Mouse (Mus musculus) midbrain, embryonic 10.5 days (tissue): ENCODE data around the gene Zbtb17. TPM values are rescaled to one million over a fixed set of nuclear protein-coding genes. Genes with fewer than 3 reads are reported as not detected.

Experiments used
- DNase-seq: peaks from one replicate; pipeline ENCODE4 v3.0.0-alpha.2; 2017; ENCODE audit warnings: low spot score
- H3K27ac ChIP-seq: fragments of 300-500 bp; sonication (generic); replicated peaks from 2 replicates; pipeline ENCODE4 v1.5.1; 2016; ENCODE audit warnings: mild to moderate bottlenecking
- H3K27me3 ChIP-seq: fragments of 300-500 bp; sonication (generic); 2 replicates; pipeline ENCODE4 v1.6.1; 2016; ENCODE audit warnings: low read depth, mild to moderate bottlenecking; ENCODE audit not compliant: poor library complexity, severe bottlenecking
- H3K36me3 ChIP-seq: fragments of 300-500 bp; sonication (generic); 2 replicates; pipeline ENCODE4 v1.6.1; 2016; ENCODE audit warnings: mild to moderate bottlenecking, moderate library complexity
- H3K4me1 ChIP-seq: fragments of 300-500 bp; sonication (generic); 2 replicates; pipeline ENCODE4 v1.6.1; 2016
- H3K4me3 ChIP-seq: fragments of 300-500 bp; sonication (generic); 2 replicates; pipeline ENCODE4 v1.5.1; 2016; ENCODE audit warnings: mild to moderate bottlenecking, moderate library complexity
- H3K9me3 ChIP-seq: fragments of 300-500 bp; sonication (generic); replicated peaks from 2 replicates; pipeline ENCODE4 v1.6.1; 2016; ENCODE audit warnings: mild to moderate bottlenecking
- WGBS: fragments of 180-500 bp; shearing (Covaris S2); methylation state at CpG from one replicate; pipeline ENCODE4 v1.1.7; 2016; 5-methylcytosine and 5-hydroxymethylcytosine counted together
- polyA plus RNA-seq: library from polyadenylated mRNA; unstranded; fragments of >200 nt; fragmentation: Nextera tagmentation; extraction: Ambion mirVana; gene quantifications from 2 replicates; pipeline ENCODE4 v1.2.1, GENCODE M21; 2016

Gene Zbtb17
- polyA plus RNA-seq: 55.1 and 61.5 TPM in 2 replicates

DNA sequence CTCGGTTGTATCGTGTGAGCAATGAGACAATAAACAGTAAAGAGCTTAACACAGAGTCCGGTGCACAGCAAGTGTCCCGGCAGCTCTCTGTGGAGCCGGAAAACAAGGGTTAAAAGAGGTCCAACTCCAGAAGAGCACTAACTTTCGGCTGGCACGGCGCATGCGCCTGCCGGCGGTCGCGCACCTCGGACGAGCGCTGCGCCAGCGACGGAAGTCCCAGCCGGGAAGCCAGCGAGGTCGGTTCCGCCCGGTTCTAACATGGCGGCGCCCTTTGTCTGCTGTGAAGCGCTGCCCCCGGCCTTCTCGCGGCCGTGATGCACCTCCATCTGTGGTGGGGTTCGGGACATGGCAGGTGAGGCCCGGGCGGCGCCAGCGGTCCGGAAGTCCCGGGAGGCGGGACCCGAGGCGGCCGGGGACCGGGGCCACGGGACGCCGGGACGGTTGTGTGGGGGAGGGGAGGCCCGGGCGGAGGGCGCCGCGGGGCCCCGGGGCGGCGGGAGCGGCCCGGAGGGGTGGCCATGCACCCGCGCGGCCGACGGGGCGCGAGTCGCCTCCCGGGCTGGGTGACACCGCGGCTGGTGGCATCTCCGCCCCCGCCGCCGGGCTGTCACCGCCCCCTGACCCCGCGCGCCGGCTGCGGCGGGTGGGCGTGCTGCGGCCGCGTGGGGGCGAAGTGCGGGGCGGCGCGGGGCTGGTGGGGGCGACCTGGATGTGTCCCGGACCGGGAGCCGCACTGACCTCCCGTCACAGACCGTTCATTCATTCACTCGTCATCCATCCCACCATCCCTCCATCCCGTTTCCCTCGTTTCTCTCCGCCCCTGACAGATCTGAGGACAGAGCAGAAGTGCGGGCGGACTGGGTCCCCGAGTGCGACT lies at the start of gene Zbtb17:
TSS of gene Zbtb17 (plus strand) at position 204 of the 877 bp plus-strand sequence.
- peak within 1 kb of the TSS; percentile 96 for H3K27ac ChIP-seq
- H3K4me1 ChIP-seq: peaks cover 27% of the 10 kb centered on the region
- H3K27me3 ChIP-seq: no peaks in the 10 kb centered on the region
- peaks cover 36% of the 10 kb centered on the region for H3K36me3 ChIP-seq
- WGBS: under 1% methylated on average over 98 of the region's 102 CpGs
- peak within 1 kb of the TSS; percentile 97 for H3K4me3 ChIP-seq
- H3K9me3 ChIP-seq: no peaks in the 10 kb centered on the region
- peak; percentile 91 for DNase-seq

DNA sequence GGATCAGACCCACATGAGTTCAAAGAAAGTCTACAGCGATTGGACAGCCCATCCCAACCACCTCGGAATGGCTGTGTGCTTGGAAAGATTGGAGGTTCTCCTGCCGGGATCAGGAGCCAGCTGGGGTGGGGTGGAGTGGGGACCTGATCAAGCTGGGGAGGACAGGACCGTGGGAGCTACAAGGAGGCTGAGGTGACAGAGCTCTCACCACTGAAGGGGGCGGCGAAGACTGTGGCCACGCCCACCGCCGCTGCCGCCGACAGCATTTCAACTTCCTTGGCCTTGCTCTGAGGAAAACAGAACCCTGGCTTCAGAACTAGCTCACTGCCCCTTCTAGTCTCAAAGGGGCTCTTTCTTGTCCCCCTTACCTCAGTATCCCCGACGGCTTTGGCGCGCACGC lies 49.7 kb upstream of the Zbtb17 start:
- H3K27ac ChIP-seq: 0 out of 2 replicates have a peak overlapping the region, but pooled peaks have one; percentile 46
- H3K4me3 ChIP-seq: peak overlapping the region; percentile 23; the same call in 1 of the 2 replicates
- WGBS: 18% methylated on average over 16 of the region's 16 CpGs
- DNase-seq: no peak
- H3K27me3 ChIP-seq: peaks cover 40% of the 10 kb centered on the region
- H3K36me3 ChIP-seq: no peaks in the 10 kb centered on the region
- no peaks in the 10 kb centered on the region for H3K9me3 ChIP-seq
- peaks cover 8% of the 10 kb centered on the region for H3K4me1 ChIP-seq

DNA sequence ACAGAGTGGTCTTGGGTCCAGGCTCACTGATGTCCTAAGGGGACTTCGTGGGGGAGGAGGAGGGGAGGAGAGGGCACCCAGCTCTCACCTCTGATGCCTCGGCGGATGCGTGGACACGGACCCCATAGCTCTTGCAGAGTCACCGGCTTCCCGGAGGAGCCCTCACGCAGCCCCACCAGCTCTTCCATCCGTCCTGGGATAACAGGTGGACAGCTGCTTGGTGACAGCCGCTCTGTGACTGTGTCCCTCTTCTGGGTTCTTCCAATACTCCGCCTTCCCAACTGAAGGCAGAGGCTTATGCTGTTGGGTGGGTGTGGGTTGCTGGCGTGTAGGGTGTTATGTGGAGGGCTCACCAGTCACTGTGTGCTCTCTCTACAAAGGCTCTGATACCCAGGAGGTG lies 46.6 kb upstream of the Zbtb17 start:
- DNase-seq: no peak
- 77% methylated on average over 12 of the region's 12 CpGs for WGBS
- Histone ChIP-seq H3K27me3 (peaks cover 40% of the 10 kb centered on the region), H3K27ac (no peak overlapping the region), H3K9me3 (no peaks in the 10 kb centered on the region), H3K4me3 (no peak overlapping the region), H3K4me1 (peaks cover 8% of the 10 kb centered on the region), H3K36me3 (no peaks in the 10 kb centered on the region)

DNA sequence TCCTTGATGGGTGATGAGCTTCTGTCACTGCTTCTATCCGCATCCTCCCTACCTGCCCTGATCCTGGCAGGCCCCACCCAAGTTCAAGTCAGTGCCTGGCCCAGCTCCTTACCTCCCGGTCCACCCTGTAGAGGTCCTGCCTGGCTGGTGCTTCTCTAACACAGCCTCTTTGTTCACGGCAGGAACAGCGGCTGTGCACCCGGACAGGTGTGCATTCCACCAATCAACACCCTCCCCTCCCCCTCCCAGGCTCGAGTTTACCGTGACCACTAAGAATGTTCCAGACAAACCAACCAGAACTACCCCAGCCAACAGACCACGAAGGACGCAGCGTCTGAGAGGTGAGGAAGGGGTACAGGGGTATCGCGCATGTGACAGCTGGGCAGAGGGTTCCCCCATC lies 45.9 kb upstream of the Zbtb17 start, which contains the start of gene Clcnka:
TSS of gene Clcnka (minus strand) at position 180 of the 400 bp plus-strand sequence.
- WGBS: 70% methylated on average over 12 of the region's 12 CpGs
- no peaks in the 10 kb centered on the region for H3K9me3 ChIP-seq
- no peaks in the 10 kb centered on the region for H3K36me3 ChIP-seq
- no peak for DNase-seq
- H3K27me3 ChIP-seq: peaks cover 40% of the 10 kb centered on the region
- no peak within 1 kb of the TSS for H3K4me3 ChIP-seq
- peaks cover 8% of the 10 kb centered on the region for H3K4me1 ChIP-seq
- H3K27ac ChIP-seq: no peak within 1 kb of the TSS

DNA sequence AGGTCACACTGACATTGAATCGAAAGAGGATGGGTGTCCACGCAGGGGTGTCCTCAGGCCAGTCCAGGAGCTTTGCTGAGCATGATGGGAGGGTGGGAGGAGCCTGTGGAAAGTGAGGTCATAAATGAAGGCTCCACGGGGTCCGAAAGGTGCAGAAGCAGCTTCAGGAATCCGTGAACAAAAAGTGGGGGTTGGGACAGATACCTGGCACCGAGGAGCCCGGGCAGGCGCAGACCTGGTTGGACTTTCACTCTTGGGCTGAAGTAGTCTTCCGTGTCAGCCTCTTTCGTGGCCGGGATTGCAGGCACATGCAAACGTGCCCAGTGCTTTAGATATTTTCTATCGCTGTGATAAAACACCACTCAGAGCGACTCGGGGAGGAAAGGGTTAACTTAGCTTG lies 44.3 kb upstream of the Zbtb17 start:
- no peak for DNase-seq
- H3K36me3 ChIP-seq: no peaks in the 10 kb centered on the region
- H3K27me3 ChIP-seq: peaks cover 37% of the 10 kb centered on the region
- 87% methylated on average over 15 of the region's 15 CpGs for WGBS
- H3K9me3 ChIP-seq: no peaks in the 10 kb centered on the region
- H3K27ac ChIP-seq: no peak overlapping the region
- H3K4me3 ChIP-seq: no peak overlapping the region
- H3K4me1 ChIP-seq: peaks cover 7% of the 10 kb centered on the region

DNA sequence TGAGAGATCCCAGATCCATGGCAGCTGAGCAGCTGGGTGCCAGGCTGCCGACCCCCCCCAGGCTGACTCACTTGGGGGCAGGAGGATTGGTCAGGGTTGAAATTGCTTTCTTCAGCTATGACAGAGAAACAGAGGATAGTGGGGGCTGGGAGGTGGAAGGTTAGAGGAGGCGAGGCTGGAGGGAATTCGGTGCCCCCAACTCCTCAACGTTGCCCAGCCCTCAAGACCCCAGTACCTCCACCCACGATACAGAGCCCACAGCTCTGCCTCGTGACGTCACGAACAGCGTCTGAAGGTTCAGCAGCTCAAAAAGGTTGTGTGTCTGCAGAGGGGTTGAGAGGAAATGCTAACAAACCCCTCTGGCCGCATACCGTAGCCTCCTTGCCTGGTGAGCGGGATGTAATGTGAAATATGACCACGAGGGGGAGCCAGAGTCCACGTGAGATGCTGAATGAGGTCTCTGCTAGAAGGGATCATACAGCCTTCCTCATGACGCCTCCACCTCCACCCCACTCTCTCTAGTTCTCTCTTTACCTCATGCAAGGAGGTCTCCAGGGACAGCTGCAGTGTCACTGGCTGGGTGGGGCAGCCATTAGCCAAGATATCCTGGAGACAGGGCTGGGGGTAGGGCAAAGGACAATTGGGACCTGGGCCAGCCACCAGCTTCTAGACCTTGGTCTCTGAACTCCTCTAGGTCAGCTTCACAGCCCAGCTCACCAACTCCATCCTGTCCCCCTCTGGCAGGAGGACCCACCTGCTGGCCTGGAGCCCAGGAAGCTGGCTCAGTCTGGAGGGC lies 39.7 kb upstream of the Zbtb17 start:
- peaks cover 16% of the 10 kb centered on the region for H3K27me3 ChIP-seq
- no peaks in the 10 kb centered on the region for H3K36me3 ChIP-seq
- WGBS: 16% methylated on average over 15 of the region's 15 CpGs
- no peak overlapping the region for H3K27ac ChIP-seq
- H3K4me3 ChIP-seq: no peak overlapping the region
- H3K9me3 ChIP-seq: no peaks in the 10 kb centered on the region
- peaks cover 10% of the 10 kb centered on the region for H3K4me1 ChIP-seq
- peak; percentile 87 for DNase-seq

DNA sequence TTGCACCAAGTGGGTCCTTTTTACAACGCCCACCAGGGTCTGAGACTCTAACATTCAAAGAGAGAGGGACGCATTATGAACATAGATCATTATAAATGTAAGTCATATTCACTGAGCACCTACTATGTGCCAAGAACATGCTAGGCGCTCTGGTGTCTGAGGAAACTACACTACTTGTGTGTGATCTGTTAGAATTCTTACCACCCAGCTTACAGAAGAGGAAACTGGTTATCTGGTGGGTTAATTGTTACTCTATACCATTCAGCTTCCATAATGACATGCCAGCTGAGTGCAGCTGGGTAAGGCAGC lies 39.2 kb upstream of the Zbtb17 start:
- Histone ChIP-seq H3K36me3 (no peaks in the 10 kb centered on the region), H3K9me3 (no peaks in the 10 kb centered on the region), H3K4me1 (peaks cover 10% of the 10 kb centered on the region), H3K4me3 (no peak overlapping the region), H3K27me3 (peaks cover 16% of the 10 kb centered on the region), H3K27ac (no peak overlapping the region)
- 81% methylated on average over 3 of the region's 3 CpGs for WGBS
- DNase-seq: no peak

DNA sequence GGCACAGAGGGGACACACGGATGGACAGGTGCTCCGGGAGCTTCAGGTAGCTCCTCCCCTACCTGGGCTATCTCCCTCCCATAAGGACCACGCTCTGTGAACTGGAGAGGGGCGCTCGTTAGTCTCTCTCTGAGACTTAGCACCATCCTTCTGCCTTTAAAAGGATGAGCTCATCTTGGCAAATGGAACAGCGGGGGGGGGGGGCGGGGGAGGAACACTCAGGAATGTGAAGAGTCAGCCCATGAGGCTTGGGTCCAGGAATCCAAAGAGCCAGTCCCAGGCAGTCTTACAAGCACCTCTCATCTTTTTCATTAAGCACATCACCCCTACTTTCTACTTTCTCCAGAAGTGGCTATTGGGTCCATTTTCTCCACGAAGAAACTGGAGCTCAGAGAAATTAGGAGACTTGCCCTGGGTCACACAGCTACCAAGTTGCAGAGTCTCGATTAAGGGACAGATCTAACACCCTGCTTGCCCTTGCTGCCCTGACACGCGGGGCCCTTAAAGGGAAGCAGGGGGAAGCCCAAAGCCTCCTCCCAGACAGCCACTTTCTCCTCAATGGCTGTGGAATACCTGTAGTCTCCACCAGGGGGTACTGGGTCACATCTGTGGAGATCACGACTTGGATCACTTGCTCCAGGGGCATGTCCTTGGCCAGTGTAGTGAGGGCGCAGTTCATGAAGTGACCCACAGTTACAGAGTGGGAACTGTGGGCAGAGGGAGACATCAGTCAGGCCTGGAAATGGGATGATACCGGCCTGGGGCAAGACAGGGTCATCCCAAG lies 37.7 kb upstream of the Zbtb17 start:
- 51% methylated on average over 14 of the region's 14 CpGs for WGBS
- DNase-seq: no peak
- H3K9me3 ChIP-seq: no peaks in the 10 kb centered on the region

DNA sequence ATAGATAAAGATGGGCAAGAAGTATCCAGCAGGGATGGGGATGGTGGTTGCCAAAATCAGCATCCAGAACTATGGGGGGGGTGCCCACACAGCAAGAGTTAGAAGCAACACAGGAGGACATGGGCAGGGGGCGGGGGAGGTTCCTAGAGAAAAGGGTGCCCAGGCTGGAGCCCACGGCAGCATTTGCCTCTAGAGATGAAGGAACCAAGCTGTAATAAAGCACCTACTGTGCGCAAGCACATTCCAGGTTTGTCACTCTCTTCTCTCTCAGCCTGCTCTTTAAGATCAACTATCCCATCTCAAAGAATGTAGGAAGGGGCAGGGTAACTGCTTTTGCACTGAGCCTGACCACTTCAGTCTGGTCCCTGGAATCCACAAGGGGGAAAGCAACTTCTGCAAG lies 35.9 kb upstream of the Zbtb17 start:
- no peak for DNase-seq
- Histone ChIP-seq H3K4me3 (no peak overlapping the region), H3K36me3 (no peaks in the 10 kb centered on the region), H3K27me3 (peaks cover 26% of the 10 kb centered on the region), H3K9me3 (no peaks in the 10 kb centered on the region), H3K4me1 (peaks cover 13% of the 10 kb centered on the region), H3K27ac (no peak overlapping the region)
- 88% methylated on average over 3 of the region's 3 CpGs for WGBS

More for the DNA sequence above, 37.7 kb upstream of the Zbtb17 start:
- H3K4me1 ChIP-seq: peaks cover 13% of the 10 kb centered on the region
- H3K27me3 ChIP-seq: peaks cover 22% of the 10 kb centered on the region
- no peak overlapping the region for H3K27ac ChIP-seq
- no peaks in the 10 kb centered on the region for H3K36me3 ChIP-seq
- H3K4me3 ChIP-seq: no peak overlapping the region

DNA sequence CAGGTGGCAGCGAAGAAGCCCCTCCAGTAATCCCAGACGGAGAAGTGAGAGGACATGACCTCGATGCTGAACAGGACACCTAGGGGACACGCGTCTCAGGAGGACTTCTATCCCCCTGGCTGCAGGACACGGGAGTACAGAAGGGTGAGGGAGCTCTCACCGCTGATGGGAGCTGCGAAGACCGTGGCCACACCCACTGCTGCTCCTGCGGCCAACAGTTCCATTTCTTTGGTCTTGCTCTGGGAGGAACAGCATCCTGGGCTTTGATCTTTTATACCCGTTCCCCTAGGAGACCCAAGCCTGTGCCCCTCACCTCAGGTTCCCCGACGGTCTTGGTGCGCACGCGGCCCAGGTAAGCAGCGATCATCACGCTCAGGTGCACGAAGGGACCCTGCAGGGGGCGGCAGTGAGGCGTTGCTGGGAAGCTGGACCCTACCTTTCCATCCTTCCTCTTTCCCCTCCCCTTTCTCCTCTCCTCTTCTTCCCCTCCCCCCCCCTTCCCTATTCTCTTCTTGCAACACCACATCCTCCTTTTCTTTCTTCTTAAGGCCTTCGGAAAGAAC lies 32.9 kb upstream of the Zbtb17 start:
- H3K4me1 ChIP-seq: 0 out of 2 replicates have a peak, but pooled peaks cover 8% of the 10 kb centered on the region
- DNase-seq: no peak
- peaks cover 14% of the 10 kb centered on the region for H3K27me3 ChIP-seq
- H3K27ac ChIP-seq: no peak overlapping the region
- no peaks in the 10 kb centered on the region for H3K36me3 ChIP-seq
- no peaks in the 10 kb centered on the region for H3K9me3 ChIP-seq
- no peak overlapping the region for H3K4me3 ChIP-seq
- WGBS: 17% methylated on average over 22 of the region's 22 CpGs

DNA sequence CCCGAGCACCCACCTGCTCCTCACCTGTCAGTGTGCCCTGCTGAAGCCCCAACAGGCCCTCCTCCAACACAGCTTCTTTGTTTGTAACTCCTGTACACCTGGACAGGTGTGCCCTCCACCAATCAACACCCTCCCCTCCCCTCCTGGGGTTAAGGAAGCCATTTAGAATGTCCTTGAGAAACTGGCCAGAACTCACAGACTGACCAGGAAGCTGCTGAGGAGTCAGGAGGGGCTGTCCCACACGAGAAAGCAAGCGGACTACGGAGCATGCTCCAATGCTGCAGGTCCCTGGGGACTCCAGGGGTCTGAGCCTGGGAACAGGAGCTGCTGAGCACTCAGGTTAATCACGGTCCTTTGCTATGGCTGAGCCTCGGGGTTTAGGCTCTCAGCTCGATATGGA lies 28.5 kb upstream of the Zbtb17 start, which contains the start of gene Clcnkb:
TSS of gene Clcnkb (minus strand) at position 91 of the 400 bp plus-strand sequence.
- no peaks in the 10 kb centered on the region for H3K36me3 ChIP-seq
- peaks cover 11% of the 10 kb centered on the region; the same call in 1 of the 2 replicates for H3K4me1 ChIP-seq

More for the DNA sequence above, 28.5 kb upstream of the Zbtb17 start, which contains the start of gene Clcnkb:
- no peak for DNase-seq
- WGBS: 66% methylated on average over 7 of the region's 7 CpGs
- Histone ChIP-seq H3K9me3 (no peaks in the 10 kb centered on the region), H3K27ac (no peak within 1 kb of the TSS), H3K4me3 (no peak within 1 kb of the TSS), H3K27me3 (peaks cover 11% of the 10 kb centered on the region; the same call in 1 of the 2 replicates)
